Mouse (Mus musculus) embryonic facial prominence, embryonic 11.5 days (tissue): Measurements from ENCODE around the gene Pkhd1. TPM values are rescaled to one million over a fixed set of nuclear protein-coding genes. Genes with fewer than 3 reads are reported as not detected.

Source experiments
- ATAC-seq: fragments of 200-750 bp; cut with Nextera tagmentation; replicated peaks from 2 replicates; pipeline ENCODE4 v1.8.0; 2017; ENCODE audit warnings: low read depth; ENCODE audit not compliant: insufficient number of reproducible peaks, low FRiP score, low TSS enrichment
- DNase-seq: peaks from one replicate; pipeline ENCODE4 v3.0.0-alpha.2; 2015; ENCODE audit warnings: low spot score
- H3K27ac ChIP-seq: fragments of 300-500 bp; sonication (generic); replicated peaks from 2 replicates; pipeline ENCODE4 v1.5.1; 2014; ENCODE audit warnings: mild to moderate bottlenecking, low read depth, low read length, control low read depth
- H3K27me3 ChIP-seq: fragments of 300-500 bp; sonication (generic); 2 replicates; pipeline ENCODE4 v1.6.1; 2014; ENCODE audit warnings: mild to moderate bottlenecking, low read length, moderate library complexity, mixed read lengths; ENCODE audit not compliant: control insufficient read depth, insufficient read depth
- H3K36me3 ChIP-seq: fragments of 300-500 bp; sonication (generic); replicated peaks from 2 replicates; pipeline ENCODE4 v1.6.1; 2014; ENCODE audit warnings: low read depth, mild to moderate bottlenecking, low read length, moderate library complexity, mixed read lengths; ENCODE audit not compliant: control insufficient read depth, insufficient read depth
- H3K4me1 ChIP-seq: fragments of 300-500 bp; sonication (generic); 2 replicates; pipeline ENCODE4 v1.6.1; 2014; ENCODE audit warnings: low read length, mixed read lengths; ENCODE audit not compliant: control insufficient read depth, insufficient read depth
- H3K4me2 ChIP-seq: fragments of 300-500 bp; sonication (generic); 2 replicates; pipeline ENCODE4 v1.6.1; 2014; ENCODE audit warnings: low read depth, mild to moderate bottlenecking, control low read depth, low read length, moderate library complexity
- H3K4me3 ChIP-seq: fragments of 300-500 bp; sonication (generic); 2 replicates; pipeline ENCODE4 v1.5.1; 2014; ENCODE audit warnings: low read depth, low read length, control low read depth
- H3K9ac ChIP-seq: fragments of 300-500 bp; sonication (generic); replicated peaks from 2 replicates; pipeline ENCODE4 v1.6.1; 2014; ENCODE audit warnings: mild to moderate bottlenecking, control low read depth, low read length
- H3K9me3 ChIP-seq: fragments of 300-500 bp; sonication (generic); replicated peaks from 2 replicates; pipeline ENCODE4 v1.6.1; 2016; ENCODE audit warnings: mild to moderate bottlenecking, low read length, inconsistent platforms, mixed read lengths; ENCODE audit not compliant: control insufficient read depth
- WGBS: fragments of 180-500 bp; shearing (Covaris S2); extraction: QIAGEN DNeasy Blood & Tissue Kit; methylation state at CpG from one replicate; pipeline ENCODE4 v1.1.7; 2014; 5-methylcytosine and 5-hydroxymethylcytosine counted together
- polyA plus RNA-seq: library from polyadenylated mRNA; unstranded; fragments of >200 nt; fragmentation: Nextera tagmentation; extraction: Ambion mirVana; gene quantifications from 2 replicates; pipeline ENCODE4 v1.2.1, GENCODE M21; 2014

Gene Pkhd1
- polyA plus RNA-seq, 1 experiment from 2014 or later = not detected

GRCm38 (mm10) chr1:20429056-20429394 lies 188.8 kb downstream of the Pkhd1 start:
- Histone ChIP-seq H3K9me3 (no peaks in the 10 kb centered on the region), H3K9ac (no peak overlapping the region), H3K4me1 (no peaks in the 10 kb centered on the region), H3K4me2 (no peak overlapping the region), H3K36me3 (no peaks in the 10 kb centered on the region), H3K4me3 (no peak overlapping the region), H3K27ac (no peak overlapping the region), H3K27me3 (no peaks in the 10 kb centered on the region)
- 78% methylated on average over 3 of the region's 3 CpGs for WGBS
- no peak for ATAC-seq
- DNase-seq = no peak

- Histone ChIP-seq H3K4me1 (no peaks in the 10 kb centered on the region), H3K27ac (no peak overlapping the region), H3K4me2 (no peak overlapping the region), H3K9ac (no peak overlapping the region), H3K4me3 (no peak overlapping the region), H3K36me3 (no peaks in the 10 kb centered on the region), H3K27me3 (no peaks in the 10 kb centered on the region), H3K9me3 (no peaks in the 10 kb centered on the region)
- ATAC-seq (no peak), DNase-seq (no peak)
- WGBS = 50% methylated on average over 12 of the region's 12 CpGs
Measured at GRCm38 (mm10) chr1:20428370-20429055, 189.4 kb downstream of the Pkhd1 start.

GRCm38 (mm10) chr1:20409411-20409967 lies 208.4 kb downstream of the Pkhd1 start:
- H3K4me1 ChIP-seq = no peaks in the 10 kb centered on the region
- no peak overlapping the region for H3K9ac ChIP-seq
- H3K27me3 ChIP-seq = no peaks in the 10 kb centered on the region
- no peaks in the 10 kb centered on the region for H3K9me3 ChIP-seq
- no peaks in the 10 kb centered on the region for H3K36me3 ChIP-seq
- no peak overlapping the region for H3K27ac ChIP-seq
- H3K4me2 ChIP-seq = no peak overlapping the region
- 72% methylated on average over 5 of the region's 5 CpGs for WGBS
- no peak overlapping the region for H3K4me3 ChIP-seq
- DNase-seq (no peak), ATAC-seq (no peak)

- H3K27me3 ChIP-seq = no peaks in the 10 kb centered on the region
- ATAC-seq = no peak
- no peak overlapping the region for H3K27ac ChIP-seq
Measured at GRCm38 (mm10) chr1:20398319-20398718, 219.5 kb downstream of the Pkhd1 start.

GRCm38 (mm10) chr1:20364437-20364836 lies 253.4 kb downstream of the Pkhd1 start:
- no peak for ATAC-seq
- H3K4me1 ChIP-seq = no peaks in the 10 kb centered on the region
- 81% methylated on average over 1 of the region's 1 CpGs for WGBS

More at GRCm38 (mm10) chr1:20398319-20398718, 219.5 kb downstream of the Pkhd1 start:
- H3K4me3 ChIP-seq = no peak overlapping the region
- no peak overlapping the region for H3K4me2 ChIP-seq
- no peaks in the 10 kb centered on the region for H3K4me1 ChIP-seq
- H3K9me3 ChIP-seq = no peaks in the 10 kb centered on the region
- WGBS = 51% methylated on average over 4 of the region's 4 CpGs
- DNase-seq = no peak
- H3K36me3 ChIP-seq = no peaks in the 10 kb centered on the region
- no peak overlapping the region for H3K9ac ChIP-seq

GRCm38 (mm10) chr1:20344651-20345050 lies 273.2 kb downstream of the Pkhd1 start:
- Histone ChIP-seq H3K27ac (no peak overlapping the region), H3K9me3 (no peaks in the 10 kb centered on the region), H3K9ac (no peak overlapping the region), H3K36me3 (no peaks in the 10 kb centered on the region), H3K4me1 (no peaks in the 10 kb centered on the region), H3K27me3 (no peaks in the 10 kb centered on the region), H3K4me3 (no peak overlapping the region), H3K4me2 (no peak overlapping the region)
- WGBS = 16% methylated on average over 3 of the region's 3 CpGs
- no peak for ATAC-seq
- no peak for DNase-seq

More at GRCm38 (mm10) chr1:20364437-20364836, 253.4 kb downstream of the Pkhd1 start:
- Histone ChIP-seq H3K9me3 (no peaks in the 10 kb centered on the region), H3K4me3 (no peak overlapping the region), H3K27me3 (no peaks in the 10 kb centered on the region), H3K36me3 (no peaks in the 10 kb centered on the region), H3K27ac (no peak overlapping the region), H3K4me2 (no peak overlapping the region), H3K9ac (no peak overlapping the region)
- no peak for DNase-seq

- no peak overlapping the region for H3K9ac ChIP-seq
- no peaks in the 10 kb centered on the region for H3K36me3 ChIP-seq
- DNase-seq = peak; percentile 84
- no peaks in the 10 kb centered on the region for H3K9me3 ChIP-seq
- H3K27me3 ChIP-seq = no peaks in the 10 kb centered on the region
- no peaks in the 10 kb centered on the region for H3K4me1 ChIP-seq
- no peak overlapping the region for H3K4me2 ChIP-seq
- 0 out of 2 replicates have a peak, but pooled peaks have one; percentile 52 for ATAC-seq
- no peak overlapping the region for H3K4me3 ChIP-seq
- WGBS = 9% methylated on average over 2 of the region's 2 CpGs
- no peak overlapping the region for H3K27ac ChIP-seq
Measured at GRCm38 (mm10) chr1:20311485-20311884, 306.4 kb downstream of the Pkhd1 start.

- Histone ChIP-seq H3K27ac (no peak overlapping the region), H3K9ac (no peak overlapping the region), H3K27me3 (no peaks in the 10 kb centered on the region), H3K9me3 (no peaks in the 10 kb centered on the region), H3K36me3 (no peaks in the 10 kb centered on the region), H3K4me2 (no peak overlapping the region), H3K4me1 (no peaks in the 10 kb centered on the region), H3K4me3 (no peak overlapping the region)
- DNase-seq (no peak), ATAC-seq (peak; percentile 39; the same call in 1 of the 2 replicates)
- WGBS = 62% methylated on average over 6 of the region's 6 CpGs
Measured at GRCm38 (mm10) chr1:20310925-20311324, 306.9 kb downstream of the Pkhd1 start.
